Mouse (Mus musculus) c-Kit-negative CD71-positive TER-119-positive erythroid progenitor cells, embryonic 14.5 days (primary cell): Measurements from ENCODE around the gene Prim2.
"Not testable (repeated sequence)": the region's sequence is repeated elsewhere in the genome, so short reads cannot be mapped to it uniquely, and the experiment has no call there.

Source experiments
- DNase-seq: peaks from one replicate; pipeline ENCODE4 v3.0.0-alpha.2; 2013; ENCODE audit warnings: low read depth, low spot score

Prim2 gene

DNA sequence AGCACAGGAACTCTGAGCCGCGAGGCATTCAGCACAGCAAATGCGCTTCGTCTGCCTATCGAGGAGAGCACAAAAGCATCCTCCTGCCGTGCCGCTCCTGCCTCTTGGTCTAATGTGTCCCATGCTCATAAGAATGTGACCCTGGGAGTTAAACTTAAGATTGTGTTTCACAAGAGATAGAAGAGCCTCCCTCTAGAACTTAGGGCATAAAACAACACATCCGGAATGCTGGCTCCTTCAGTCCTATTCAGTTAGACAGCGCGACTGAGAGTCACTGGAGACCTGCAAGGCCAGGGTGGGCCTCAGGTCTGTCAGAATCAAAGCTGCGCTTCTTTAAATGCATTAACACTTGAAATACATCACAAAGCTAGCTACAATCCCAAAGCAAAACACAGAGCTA, 18.7 kb downstream of the Prim2 start:
- DNase-seq = no peak

DNA sequence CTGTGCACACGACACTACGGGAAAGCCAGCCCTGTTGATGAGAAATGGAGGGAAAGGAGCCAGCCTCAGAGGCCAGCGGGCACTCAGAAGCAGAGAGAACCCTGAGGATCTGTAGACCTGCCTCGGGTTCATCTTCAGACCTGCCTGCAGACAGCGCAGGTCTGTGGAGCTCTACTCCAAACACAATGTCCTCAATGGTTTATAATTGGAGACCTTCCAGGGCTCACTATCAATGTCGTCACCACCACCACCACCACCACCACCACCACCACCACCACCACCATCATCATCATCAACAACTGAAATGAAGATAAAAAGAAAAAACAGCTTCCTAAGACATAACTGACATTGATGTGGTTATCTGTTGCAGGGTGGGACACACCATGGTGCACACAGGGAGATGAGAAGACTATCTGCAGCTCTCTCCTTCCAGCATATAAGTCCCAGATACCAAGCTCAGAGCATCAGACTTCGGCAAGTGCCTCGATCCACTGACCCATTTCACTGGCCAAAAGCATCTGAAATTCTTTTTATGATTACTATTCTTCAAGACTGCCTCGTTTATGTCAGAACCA, 20.0 kb downstream of the Prim2 start:
- DNase-seq = no peak

DNA sequence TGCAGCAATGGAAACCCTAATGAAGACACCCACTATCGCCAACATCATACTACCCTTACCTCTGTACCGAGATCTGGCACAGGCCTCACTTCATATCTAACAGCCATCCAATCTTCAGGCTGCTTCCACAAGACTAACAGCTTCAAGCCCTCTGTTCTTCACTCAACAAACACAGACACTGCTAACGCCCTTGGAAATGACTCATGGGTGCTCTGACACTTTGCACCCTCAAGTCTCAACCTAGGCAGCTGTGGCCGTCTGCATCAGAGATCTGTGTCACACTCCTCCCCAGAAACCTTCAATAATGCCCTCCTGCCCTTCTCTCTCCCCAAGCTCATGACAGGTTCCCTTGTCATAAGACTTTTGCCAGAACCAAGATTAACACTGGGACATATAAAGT, 20.6 kb downstream of the Prim2 start:
- no peak for DNase-seq

DNA sequence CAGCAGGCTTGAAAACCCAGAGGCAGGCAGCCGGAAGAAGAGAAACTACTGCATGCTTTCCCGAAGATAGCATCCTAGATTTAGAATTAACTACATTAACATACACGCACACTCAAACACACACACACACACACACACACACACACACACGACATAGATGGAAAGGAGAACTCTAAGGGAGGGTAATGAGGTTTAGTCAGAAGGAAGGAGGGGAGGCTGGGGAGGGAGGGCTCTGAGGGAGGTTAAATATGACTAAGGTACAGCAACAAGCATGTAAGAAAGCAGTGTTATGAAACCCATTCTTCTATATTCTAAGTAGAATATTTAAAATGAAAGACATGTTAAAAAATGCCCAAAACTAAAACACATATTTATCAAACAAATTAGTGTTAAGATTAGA, 21.9 kb downstream of the Prim2 start:
- no peak for DNase-seq

GRCm38 (mm10) chr1:33647173-33647572, 22.4 kb downstream of the Prim2 start:
- DNase-seq = no peak

- no peak for DNase-seq
These were observed 23.9 kb downstream of the Prim2 start for GRCm38 (mm10) chr1:33645689-33646088.

DNA sequence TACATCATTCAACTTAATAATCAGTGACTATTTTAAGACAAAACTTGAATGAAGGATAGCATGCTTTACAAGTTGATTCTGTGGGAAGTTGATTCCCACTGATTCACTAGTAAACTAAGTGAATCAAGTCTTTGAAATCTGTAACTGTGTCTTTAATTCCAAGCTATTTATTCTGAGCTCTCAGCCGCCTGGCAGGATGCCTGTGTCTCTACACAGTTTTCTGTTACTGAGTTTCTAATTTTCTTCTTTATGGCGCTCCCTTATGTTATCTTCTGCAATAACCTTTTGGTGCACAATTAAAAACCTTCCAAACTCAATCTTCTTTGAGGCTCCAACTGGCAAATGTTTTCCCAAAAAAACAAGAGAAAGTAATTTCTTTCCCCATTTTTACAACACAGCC, 28.5 kb downstream of the Prim2 start:
- no peak for DNase-seq

DNA sequence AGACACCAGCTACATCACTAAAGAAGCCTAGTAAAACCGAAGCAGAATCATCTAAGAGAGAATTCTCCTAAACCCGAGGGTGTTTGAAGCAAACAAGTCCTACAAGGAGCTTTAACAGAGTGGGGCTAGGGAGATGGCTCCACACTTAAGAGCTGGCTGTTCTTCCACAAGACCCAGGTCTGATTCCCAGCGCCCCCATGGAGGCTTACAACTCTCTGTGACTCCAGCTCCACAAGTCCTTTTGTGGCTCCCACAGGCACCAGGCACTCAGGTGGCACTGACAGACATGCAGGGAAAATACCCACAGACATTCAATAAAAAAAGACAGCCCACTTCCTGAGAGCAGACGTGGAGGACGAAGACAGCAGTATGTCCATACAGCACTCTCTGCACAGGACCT, 29.5 kb downstream of the Prim2 start:
- no peak for DNase-seq

DNA sequence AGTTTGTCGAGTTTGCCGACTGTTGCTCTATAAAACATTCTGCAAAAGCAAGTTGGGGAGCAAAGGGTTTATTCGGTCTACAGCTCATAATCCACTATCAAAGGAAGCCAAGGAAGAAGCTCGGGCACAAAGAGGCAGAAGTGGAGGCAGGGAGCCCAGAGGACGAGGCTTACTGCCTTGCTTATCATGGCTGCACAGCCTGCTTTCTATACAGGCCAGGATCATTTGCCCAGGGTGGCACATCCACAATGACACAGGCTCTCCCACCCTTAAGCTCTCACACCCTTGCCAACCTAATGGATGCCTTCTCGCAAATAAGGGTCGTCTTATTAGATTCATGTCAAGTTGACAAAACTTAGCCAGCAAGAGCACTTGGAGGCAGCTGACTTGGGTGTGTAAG, 30.4 kb downstream of the Prim2 start:
- DNase-seq = no peak

GRCm38 (mm10) chr1:33637827-33638226, 31.8 kb downstream of the Prim2 start:
- DNase-seq = no peak

- no peak for DNase-seq
These were observed 33.0 kb downstream of the Prim2 start for GRCm38 (mm10) chr1:33636421-33637195.

GRCm38 (mm10) chr1:33631002-33631618, 38.5 kb downstream of the Prim2 start:
- DNase-seq = not testable (repeated sequence)

GRCm38 (mm10) chr1:33627803-33628202, 41.8 kb downstream of the Prim2 start:
- no peak for DNase-seq

DNA sequence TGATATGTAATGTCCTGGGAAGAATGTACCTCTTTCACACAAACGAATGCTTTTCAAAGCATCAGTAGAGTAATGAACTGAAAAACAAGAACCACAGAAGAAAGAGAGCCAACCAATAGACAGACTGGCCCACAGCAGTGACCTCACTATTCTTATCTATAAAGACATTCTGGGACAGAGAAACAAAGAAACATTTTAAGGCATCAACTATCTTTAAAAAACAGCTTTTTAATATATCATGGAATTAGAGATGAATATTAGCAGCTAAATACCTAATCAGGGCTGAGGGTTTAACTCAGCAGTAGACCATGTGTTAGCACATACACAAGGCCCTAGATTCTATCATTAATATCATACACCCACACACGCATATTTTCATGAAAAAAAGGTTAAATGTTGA, 42.5 kb downstream of the Prim2 start:
- DNase-seq = no peak

- DNase-seq = no peak
These were observed 44.7 kb downstream of the Prim2 start for GRCm38 (mm10) chr1:33624900-33625299.

DNA sequence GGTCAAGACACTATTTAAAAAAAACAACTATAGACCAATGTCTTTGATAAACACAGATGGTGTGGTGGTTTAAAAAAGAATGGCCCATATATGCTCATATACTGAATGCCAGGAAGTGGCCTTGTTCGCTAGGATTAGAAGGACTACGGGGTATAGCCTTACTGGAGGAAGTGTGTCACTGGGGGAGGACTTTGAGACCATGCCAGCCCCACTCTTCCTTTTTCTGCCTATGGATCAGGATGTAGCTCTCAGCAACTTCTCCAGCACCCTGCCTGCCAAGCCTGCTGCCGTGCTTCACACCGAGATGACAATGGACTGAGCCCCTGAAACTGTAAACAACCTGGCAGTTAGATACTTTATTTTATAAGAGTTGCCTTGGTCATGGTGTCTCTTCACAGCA, 45.2 kb downstream of the Prim2 start:
- no peak for DNase-seq

GRCm38 (mm10) chr1:33621791-33622190, 47.8 kb downstream of the Prim2 start:
- no peak for DNase-seq

DNA sequence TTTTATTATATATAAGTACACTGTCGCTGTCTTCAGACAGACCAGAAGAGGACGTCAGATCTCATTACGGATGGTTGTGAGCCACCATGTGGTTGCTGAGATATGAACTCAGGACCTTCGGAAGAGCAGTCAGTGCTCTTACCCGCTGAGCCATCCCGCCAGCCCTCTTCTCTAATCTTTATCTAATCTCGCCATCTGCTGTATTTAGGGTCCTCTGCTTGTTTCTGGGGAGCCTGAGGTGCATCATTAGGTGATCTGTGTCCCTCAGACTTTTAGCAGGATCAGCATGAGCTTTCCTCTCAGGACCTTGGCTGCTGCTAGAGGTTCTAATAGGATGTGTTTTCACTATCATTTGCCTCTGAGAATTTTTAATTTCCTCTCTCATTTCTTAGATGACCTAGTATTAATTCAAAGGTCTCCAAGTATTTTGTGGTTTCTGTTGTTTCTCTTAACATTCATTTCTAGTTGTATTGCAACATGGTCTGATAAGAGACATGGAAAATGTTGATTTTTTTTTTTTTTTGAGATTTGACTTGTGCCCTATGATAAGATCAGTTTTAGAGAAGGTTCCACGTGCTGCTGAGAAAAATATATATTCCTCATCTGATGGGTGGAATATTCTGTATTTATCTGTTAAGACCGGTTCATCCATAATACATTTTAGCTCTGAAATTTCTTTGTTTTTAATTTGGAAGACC, 49.4 kb downstream of the Prim2 start:
- no peak for DNase-seq

DNA sequence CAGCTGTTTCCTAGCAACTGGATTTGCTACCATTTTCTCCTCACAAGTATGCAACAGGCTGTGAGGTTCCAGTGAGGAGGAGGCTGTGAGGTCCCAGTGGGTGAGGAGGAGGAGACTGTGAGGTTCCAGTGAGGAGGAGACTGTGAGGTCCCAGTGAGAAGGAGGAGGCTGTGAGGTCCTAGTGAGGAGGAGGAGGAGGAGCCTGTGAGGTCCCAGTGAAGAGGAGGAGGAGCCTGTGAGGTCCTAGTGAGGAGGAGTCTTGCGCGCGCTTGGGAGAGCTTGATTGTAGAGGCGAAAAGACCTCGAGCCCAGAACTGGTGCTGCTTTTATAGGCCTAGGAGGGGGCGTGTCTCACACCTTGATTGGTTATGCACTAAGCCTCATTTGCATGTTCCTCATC, 53.0 kb downstream of the Prim2 start:
- not testable (repeated sequence) for DNase-seq

DNA sequence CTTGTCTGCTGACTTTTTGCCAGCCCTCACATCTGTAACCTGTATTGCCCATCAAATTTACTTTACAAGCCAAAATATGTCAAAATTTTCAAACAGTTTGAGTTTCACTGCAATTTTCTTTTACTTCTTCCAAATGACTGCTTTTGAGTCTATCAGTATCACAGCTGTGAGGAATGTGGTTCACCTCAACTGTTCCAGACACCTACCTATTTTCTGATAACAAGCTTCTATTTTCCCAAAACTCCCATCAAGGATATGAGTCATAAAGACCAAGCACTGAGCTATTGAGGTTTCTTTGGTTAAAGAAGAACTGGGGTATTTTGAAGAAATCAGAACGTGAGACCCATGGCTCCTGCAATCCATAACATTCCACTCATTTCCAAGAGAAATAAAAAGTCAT, 57.5 kb downstream of the Prim2 start:
- no peak for DNase-seq

DNA sequence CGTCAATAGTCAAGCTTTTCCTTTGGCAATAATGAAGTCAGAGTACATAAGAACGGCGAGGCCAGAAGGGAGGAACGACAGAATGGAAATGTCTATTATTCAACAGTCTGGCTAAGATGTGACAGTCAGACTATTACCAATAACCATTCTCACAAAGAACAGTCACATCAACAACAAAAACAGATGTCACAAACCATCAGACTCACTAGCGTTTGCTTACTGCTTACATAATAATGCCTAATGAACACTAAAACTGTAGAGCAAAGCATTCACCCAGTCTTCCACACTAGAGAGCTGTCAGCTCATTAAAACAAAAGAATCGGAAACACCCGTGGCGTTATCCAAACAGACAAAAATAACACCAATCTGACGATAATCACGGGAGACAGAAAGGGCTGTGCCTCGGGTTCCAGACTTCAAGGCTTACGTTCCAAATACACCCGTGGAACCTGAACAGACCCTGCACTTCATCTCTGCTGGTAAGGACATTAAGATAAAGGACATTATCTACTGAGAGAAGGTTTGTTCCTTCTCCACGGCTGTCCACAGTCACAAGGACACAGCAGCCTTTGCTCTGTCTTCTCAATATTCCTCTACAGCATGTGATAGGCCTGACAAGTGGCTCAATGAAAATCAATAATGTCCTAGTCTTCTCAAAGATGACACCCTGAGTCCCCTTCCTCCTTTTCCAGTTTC, 59.4 kb downstream of the Prim2 start:
- no peak for DNase-seq

GRCm38 (mm10) chr1:33608133-33608532, 61.5 kb downstream of the Prim2 start:
- no peak for DNase-seq
